In genomic region chr14:78849961-78850578, GRCm38 (mm10) we compare ENCODE assay signal across 7 mouse cellular contexts. TPM values are rescaled to one million over a fixed set of nuclear protein-coding genes. Genes with fewer than 3 reads are reported as not detected.
DNase-seq lines count a peak whose midpoint lies in the region; ATAC-seq and TF ChIP-seq lines count a peak whose summit lies in the region.

No protein-coding gene starts in this region.

- DNase-seq in lung, postnatal 36 days = no peak
- DNase-seq in gastrocnemius, adult 18-20 months (ENCODE audit: low spot score) = no peak
- DNase-seq in left cerebral cortex, postnatal 14 days (ENCODE audit: low spot score in 2 of 2) = no peak

- WGBS in lung, embryonic 16.5 days = 32% methylated on average over 5 of the region's 5 CpGs
- 37% methylated on average over 5 of the region's 5 CpGs for WGBS in embryonic facial prominence, embryonic 12.5 days
- WGBS in intestine, postnatal 0 days = 41% methylated on average over 5 of the region's 5 CpGs
- 31% methylated on average over 5 of the region's 5 CpGs for WGBS in small intestine, adult 2 months

- H3K36me3 ChIP-seq in lung, embryonic 16.5 days (ENCODE audit: control insufficient read depth, insufficient read depth, low read length) = no peaks in the 10 kb centered on the region
- H3K36me3 ChIP-seq in embryonic facial prominence, embryonic 12.5 days = no peaks in the 10 kb centered on the region
- H3K36me3 ChIP-seq in intestine, postnatal 0 days (ENCODE audit: control insufficient read depth, insufficient read depth) = no peaks in the 10 kb centered on the region
- H3K36me3 ChIP-seq in small intestine, adult 2 months (ENCODE audit: control insufficient read depth, insufficient read depth, low read length) = no peaks in the 10 kb centered on the region

- H3K9ac ChIP-seq in lung, embryonic 16.5 days (ENCODE audit: low read length) = peak overlapping the region; percentile 98
- H3K9ac ChIP-seq in embryonic facial prominence, embryonic 12.5 days = no peak overlapping the region
- no peak overlapping the region for H3K9ac ChIP-seq in intestine, postnatal 0 days (ENCODE audit: low read depth, low read length)

- no peak for TF ChIP-seq CTCF in intestine, postnatal 0 days (IDR thresholded peaks at IDR 0.05; ENCODE audit: low read depth)
- TF ChIP-seq CTCF in small intestine, adult 2 months (IDR thresholded peaks at IDR 0.05; ENCODE audit: extremely low read depth, insufficient read length, insufficient replicate concordance, low read depth, low read length) = no peak

- H3K27ac ChIP-seq in lung, embryonic 16.5 days (ENCODE audit: low read length) = no peak overlapping the region
- H3K27ac ChIP-seq in embryonic facial prominence, embryonic 12.5 days = no peak overlapping the region
- H3K27ac ChIP-seq in intestine, postnatal 0 days (ENCODE audit: low read depth, low read length) = peak overlapping the region; percentile 94
- 0 out of 2 replicates have a peak overlapping the region, but pooled peaks have one; percentile 16 for H3K27ac ChIP-seq in small intestine, adult 2 months (ENCODE audit: insufficient read depth, low read depth, low read length)

- no peaks in the 10 kb centered on the region for H3K9me3 ChIP-seq in lung, embryonic 16.5 days (ENCODE audit: control insufficient read depth, low read length)
- H3K9me3 ChIP-seq in embryonic facial prominence, embryonic 12.5 days = no peaks in the 10 kb centered on the region
- no peaks in the 10 kb centered on the region for H3K9me3 ChIP-seq in intestine, postnatal 0 days (ENCODE audit: control insufficient read depth)

- H3K4me1 ChIP-seq in lung, embryonic 16.5 days (replicated peaks; ENCODE audit: control insufficient read depth, insufficient read depth, low read length) = peaks cover 11% of the 10 kb centered on the region
- H3K4me1 ChIP-seq in embryonic facial prominence, embryonic 12.5 days = peaks cover 9% of the 10 kb centered on the region
- peaks cover 2% of the 10 kb centered on the region; the same call in 1 of the 2 replicates for H3K4me1 ChIP-seq in intestine, postnatal 0 days (replicated peaks; ENCODE audit: control insufficient read depth, insufficient read depth, low read length)
- H3K4me1 ChIP-seq in small intestine, adult 2 months (ENCODE audit: control insufficient read depth, insufficient read depth, insufficient read length, low read length) = peaks cover 12% of the 10 kb centered on the region; the same call in 1 of the 2 replicates

- H3K4me2 ChIP-seq in lung, embryonic 16.5 days (ENCODE audit: low read depth, low read length) = peak overlapping the region; percentile 85
- H3K4me2 ChIP-seq in embryonic facial prominence, embryonic 12.5 days (replicated peaks) = peak overlapping the region; percentile 77
- H3K4me2 ChIP-seq in intestine, postnatal 0 days (replicated peaks; ENCODE audit: low read depth) = peak overlapping the region; percentile 85; the same call in 1 of the 2 replicates

- H3K27me3 ChIP-seq in lung, embryonic 16.5 days (ENCODE audit: control insufficient read depth, insufficient read depth, low read depth, low read length) = no peaks in the 10 kb centered on the region
- no peaks in the 10 kb centered on the region for H3K27me3 ChIP-seq in embryonic facial prominence, embryonic 12.5 days
- no peaks in the 10 kb centered on the region for H3K27me3 ChIP-seq in intestine, postnatal 0 days (replicated peaks; ENCODE audit: control insufficient read depth, insufficient read depth, low read length)
- H3K27me3 ChIP-seq in small intestine, adult 2 months (ENCODE audit: control insufficient read depth, insufficient read depth, low read length) = no peaks in the 10 kb centered on the region

- no peak for TF ChIP-seq POLR2A in small intestine, adult 2 months (IDR thresholded peaks at IDR 0.05; ENCODE audit: low read depth, low read length)

- ATAC-seq in lung, embryonic 16.5 days (ENCODE audit: low read depth) = no peak
- ATAC-seq in embryonic facial prominence, embryonic 12.5 days (ENCODE audit: insufficient number of reproducible peaks, insufficient read depth, low FRiP score, low TSS enrichment) = no peak
- ATAC-seq in intestine, postnatal 0 days = no peak

- peak overlapping the region; percentile 96 for H3K4me3 ChIP-seq in lung, embryonic 16.5 days (ENCODE audit: low read length)
- peak overlapping the region; percentile 86; the same call in 1 of the 2 replicates for H3K4me3 ChIP-seq in embryonic facial prominence, embryonic 12.5 days
- H3K4me3 ChIP-seq in intestine, postnatal 0 days (ENCODE audit: low read depth, low read length) = peak overlapping the region; percentile 81
- H3K4me3 ChIP-seq in small intestine, adult 2 months (ENCODE audit: low read depth, low read length) = no peak overlapping the region

- intact Hi-C loops in left cerebral cortex, postnatal 14 days (cut with DNase I) = loop anchor here (2.0 to 5.0 kb wide), 4 partner anchors 87 to 257 kb away; partner anchors contain the start of gene Dgkh

RNA-seq across cellular contexts. Expression of gene Vwa8, which starts 1.2 kb away (rescaled TPM):
- 10.3 and 10.5 TPM in 2 replicates for polyA plus RNA-seq in lung, embryonic 16.5 days (2015; fragmentation: Nextera tagmentation; extraction: Ambion mirVana)
- polyA plus RNA-seq in embryonic facial prominence, embryonic 12.5 days (2016; fragmentation: Nextera tagmentation; extraction: Ambion mirVana) = 10.3 and 10.6 TPM in 2 replicates
- polyA plus RNA-seq in intestine, postnatal 0 days (2015; fragmentation: Nextera tagmentation; extraction: Ambion mirVana) = 15.6 and 16.8 TPM in 2 replicates
- 8.6 and 11.2 TPM in 2 replicates for polyA plus RNA-seq in small intestine, adult 2 months (2012; rRNA removed)
- total RNA-seq in gastrocnemius, adult 18-20 months (2021) = 10 to 100 TPM; 70.0 to 84.6 TPM
- 10 to 100 TPM; 21.1 to 24.3 TPM for total RNA-seq in left cerebral cortex, postnatal 14 days (2021)

Comparison
In these comparisons a context has a peak if more than half of its experiments do, and no peak if none do; other contexts are left out.
1. H3K27ac ChIP-seq: peak in intestine, postnatal 0 days (single experiment) and small intestine, adult 2 months (single experiment); none in lung, embryonic 16.5 days (single experiment) and embryonic facial prominence, embryonic 12.5 days (single experiment).
2. Peak in every context shown above with its lines, with median percentiles within 50 percentile points of each other: H3K4me2 ChIP-seq.